Mouse (Mus musculus): Measurements from ENCODE around the gene Sapcd1. TPM values are rescaled to one million over a fixed set of nuclear protein-coding genes. Genes with fewer than 3 reads are reported as not detected.

The Sapcd1 gene
- total RNA-seq, 2 experiments from 2014 or later = 0.67 TPM; not detected in 1

DNA sequence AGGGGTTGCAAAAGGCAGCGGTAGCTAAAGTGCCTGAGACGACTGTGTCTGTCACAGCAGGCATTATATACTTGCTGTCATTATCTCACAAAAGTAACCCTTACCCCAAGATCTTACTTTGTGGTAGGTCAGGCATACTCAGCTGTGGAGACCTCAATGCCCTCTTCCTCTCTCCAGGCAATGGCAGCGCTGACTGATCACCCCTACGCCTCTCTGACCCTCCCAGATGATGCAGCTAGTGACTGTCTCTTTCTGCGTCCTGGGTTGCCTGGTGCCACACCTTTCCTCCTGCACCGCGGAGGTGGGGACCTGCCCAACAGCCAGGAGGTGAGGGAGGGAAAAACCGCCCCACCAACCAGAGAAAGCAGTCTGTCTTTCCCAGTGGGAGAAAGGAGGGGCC, 33.5 kb upstream of the Sapcd1 start:
- H3K4me3 ChIP-seq = no peak overlapping the region
- H3K27ac ChIP-seq = no peak overlapping the region
- no peak for DNase-seq (ENCODE audit: low spot score in 2 of 2)

DNA sequence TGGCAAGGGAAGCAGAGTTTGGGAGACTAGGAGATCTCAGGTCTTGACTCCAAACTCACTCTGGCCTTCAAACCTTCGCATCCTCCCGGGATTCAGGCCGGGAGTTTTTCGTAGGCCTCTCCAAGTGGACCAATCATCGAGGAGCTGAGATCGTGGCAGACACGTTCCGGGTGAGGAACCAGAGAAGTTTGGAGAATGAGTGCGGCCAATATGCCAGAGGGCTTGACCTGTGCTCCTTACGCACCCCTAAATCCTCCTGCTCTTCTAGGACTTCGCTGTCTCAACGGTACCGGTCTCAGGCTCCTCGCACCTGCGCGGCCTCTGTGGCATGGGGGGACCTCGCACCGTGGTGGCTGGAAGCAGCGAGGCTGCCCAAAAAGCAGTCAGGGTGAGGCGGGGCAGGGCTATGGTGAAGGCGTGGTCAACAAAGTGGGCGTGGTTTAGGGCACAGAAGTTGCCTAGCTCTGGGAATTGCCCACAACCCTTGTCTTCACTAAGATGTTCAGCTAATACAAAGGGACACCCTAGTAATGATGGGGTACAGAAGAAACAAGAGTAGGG, 33.0 kb upstream of the Sapcd1 start:
- no peak overlapping the region for H3K4me3 ChIP-seq
- H3K27ac ChIP-seq = no peak overlapping the region
- TF ChIP-seq CTCF (conservative IDR thresholded peaks at IDR 0.05) = no peak
- no peak for DNase-seq (ENCODE audit: low spot score in 2 of 2)

More for the DNA sequence above, 33.5 kb upstream of the Sapcd1 start:
- no peak for TF ChIP-seq CTCF (conservative IDR thresholded peaks at IDR 0.05)

DNA sequence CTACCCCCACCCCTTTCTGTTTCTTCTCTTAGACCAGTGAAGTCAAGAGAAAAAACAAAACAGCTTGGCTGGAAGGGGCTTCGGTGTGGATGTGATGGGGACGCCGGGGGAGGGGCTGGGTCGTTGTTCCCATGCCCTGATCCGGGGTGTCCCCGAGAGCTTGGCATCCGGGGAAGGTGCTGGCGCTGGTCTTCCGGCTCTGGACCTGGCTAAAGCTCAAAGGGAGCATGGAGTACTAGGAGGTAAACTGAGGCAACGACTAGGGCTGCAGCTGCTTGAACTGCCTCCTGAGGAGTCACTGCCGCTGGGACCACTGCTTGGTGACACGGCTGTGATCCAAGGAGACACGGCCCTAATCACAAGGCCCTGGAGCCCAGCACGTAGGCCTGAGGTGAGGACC, 32.3 kb upstream of the Sapcd1 start:
- H3K4me3 ChIP-seq = peak overlapping the region; percentile 62
- no peak for DNase-seq (ENCODE audit: low spot score in 2 of 2)
- no peak overlapping the region for H3K27ac ChIP-seq
- no peak for TF ChIP-seq CTCF (conservative IDR thresholded peaks at IDR 0.05)

DNA sequence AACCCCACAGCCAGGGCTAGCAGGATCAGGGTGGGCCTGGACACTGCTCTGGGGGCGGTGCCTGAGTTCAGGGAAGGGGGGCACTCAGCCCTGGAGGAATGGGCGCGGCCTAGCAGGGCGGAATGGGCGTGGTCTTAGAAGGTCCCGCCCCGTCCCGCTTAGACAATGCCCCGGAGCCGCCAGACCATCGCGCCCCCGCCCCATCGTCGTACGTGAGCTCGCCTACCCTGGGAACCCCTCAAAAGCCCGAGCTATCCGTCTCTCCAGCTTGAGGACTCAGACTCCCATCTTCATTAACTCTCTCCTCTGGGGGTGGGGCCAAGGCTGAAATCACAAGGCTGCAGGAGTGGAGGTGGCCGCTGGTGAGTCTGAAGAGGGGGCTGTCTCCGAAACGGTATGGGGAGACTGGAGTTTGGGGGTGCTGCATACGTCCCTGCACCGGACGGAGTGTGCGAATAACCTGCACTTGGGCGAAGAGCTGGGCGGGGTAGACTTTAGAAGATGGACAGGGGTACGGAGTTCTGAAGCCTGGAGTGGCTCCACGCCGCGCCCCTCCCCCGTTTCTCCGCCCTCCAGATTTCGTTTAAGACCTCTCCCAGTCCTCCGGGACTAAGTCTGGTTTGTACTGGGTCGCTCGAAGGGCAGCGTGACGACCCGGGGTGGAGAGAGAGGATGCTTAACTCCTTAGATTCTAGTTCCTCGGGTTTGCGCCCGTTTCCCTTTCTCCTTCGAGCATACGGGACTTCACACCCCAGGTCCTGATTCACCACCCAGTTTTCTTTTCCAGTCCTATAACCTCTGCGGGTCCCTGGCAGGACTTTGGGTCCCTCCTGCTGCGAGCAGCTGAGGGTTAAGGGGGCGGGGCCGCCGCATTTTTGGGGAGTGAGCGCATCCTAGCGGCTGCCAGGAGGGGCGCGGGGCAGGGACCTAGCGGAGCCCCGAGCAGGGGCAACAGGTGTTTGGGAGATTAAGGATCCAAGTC, 31.4 kb upstream of the Sapcd1 start, which contains the start of gene Ddah2:
Gene Ddah2, plus strand, starts transcription at position 125 of the 982 bp plus-strand sequence.
- Histone ChIP-seq H3K4me3 (peak within 1 kb of the TSS; percentile 62), H3K27ac (peak within 1 kb of the TSS; percentile 69)
- DNase-seq (ENCODE audit: low spot score in 2 of 2) = peak; percentile 62 to 73
- TF ChIP-seq CTCF (conservative IDR thresholded peaks at IDR 0.05) = peak; percentile 83

DNA sequence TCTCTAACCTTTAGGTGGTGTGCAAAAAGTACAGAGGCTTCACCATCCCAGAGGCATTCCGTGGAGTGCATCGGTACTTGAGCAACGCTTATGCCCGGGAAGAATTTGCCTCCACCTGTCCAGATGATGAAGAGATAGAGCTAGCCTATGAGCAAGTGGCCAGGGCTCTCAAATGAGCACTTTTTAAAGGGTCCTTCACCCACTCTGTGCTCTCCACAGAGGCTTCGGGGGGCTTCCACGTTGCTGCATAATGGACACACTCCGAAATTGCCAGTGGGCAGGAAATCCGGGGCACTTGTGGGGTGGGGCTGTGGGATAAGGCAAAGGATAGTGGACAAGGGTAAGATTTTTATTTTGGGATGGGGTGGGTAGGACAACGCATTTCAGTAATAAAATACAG, 30.5 kb upstream of the Sapcd1 start:
- DNase-seq (ENCODE audit: low spot score in 2 of 2) = no peak
- no peak for TF ChIP-seq CTCF (conservative IDR thresholded peaks at IDR 0.05)
- no peak overlapping the region for H3K27ac ChIP-seq
- H3K4me3 ChIP-seq = no peak overlapping the region

DNA sequence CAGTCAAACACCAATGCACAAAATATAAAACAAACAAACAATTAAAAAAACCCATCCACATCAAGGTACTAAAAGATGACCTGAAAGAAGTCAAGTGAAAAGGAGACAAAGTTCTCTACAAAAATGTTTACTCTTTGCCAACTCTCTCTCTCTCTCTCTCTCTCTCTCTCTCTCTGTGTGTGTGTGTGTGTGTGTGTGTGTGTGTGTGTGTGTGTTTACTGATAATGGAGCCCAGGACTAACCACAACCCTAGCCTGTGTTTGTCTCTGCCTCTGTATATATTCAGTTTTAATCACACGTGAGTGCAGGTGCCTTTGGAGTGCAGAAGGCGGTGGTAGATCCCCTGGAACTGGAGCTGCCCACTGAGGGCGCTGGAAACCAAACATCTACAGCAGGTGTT, 29.3 kb upstream of the Sapcd1 start:
- no peak for DNase-seq (ENCODE audit: low spot score in 2 of 2)
- no peak overlapping the region for H3K27ac ChIP-seq
- no peak for TF ChIP-seq CTCF (conservative IDR thresholded peaks at IDR 0.05)
- no peak overlapping the region for H3K4me3 ChIP-seq

DNA sequence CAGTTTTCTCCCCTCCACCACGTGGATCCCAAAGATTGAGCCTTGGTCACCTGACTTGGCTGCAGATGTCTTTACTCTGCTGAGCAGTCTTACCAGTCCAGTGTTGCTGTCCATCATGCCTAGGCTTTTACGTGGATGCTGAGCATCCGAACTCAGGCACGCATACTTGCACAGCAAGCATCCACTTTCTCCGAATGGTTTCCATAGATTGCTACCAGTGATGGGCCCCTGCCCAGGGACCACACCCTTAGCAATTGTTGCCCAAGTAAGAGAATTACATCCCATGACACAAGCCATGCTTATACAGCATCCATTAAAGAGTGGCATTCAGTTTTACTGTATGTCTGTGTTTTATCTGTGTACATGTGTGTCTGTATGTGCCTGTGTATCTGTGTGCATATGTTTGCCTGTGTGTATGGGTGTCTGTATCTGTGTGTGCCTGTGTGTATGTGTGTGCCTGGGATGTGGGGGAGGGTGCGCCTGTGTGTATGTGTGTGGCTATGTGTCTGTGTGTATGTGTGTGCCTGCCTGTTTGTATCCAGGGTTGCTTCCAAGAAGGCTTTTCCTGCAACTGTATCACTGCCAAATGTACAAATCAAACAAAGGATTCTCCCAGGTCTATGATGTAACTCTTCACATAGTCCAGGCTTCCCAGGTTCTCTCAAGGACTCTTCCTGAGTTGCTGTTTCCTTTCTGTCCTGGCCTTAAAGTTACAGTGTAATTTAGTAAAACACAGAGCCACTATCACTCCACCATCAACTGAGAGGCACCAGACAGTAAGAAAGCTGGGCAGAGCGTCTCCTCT, 28.1 kb upstream of the Sapcd1 start:
- no peak for TF ChIP-seq CTCF (conservative IDR thresholded peaks at IDR 0.05)
- Histone ChIP-seq H3K27ac (no peak overlapping the region), H3K4me3 (no peak overlapping the region)
- no peak for DNase-seq (ENCODE audit: low spot score in 2 of 2)

DNA sequence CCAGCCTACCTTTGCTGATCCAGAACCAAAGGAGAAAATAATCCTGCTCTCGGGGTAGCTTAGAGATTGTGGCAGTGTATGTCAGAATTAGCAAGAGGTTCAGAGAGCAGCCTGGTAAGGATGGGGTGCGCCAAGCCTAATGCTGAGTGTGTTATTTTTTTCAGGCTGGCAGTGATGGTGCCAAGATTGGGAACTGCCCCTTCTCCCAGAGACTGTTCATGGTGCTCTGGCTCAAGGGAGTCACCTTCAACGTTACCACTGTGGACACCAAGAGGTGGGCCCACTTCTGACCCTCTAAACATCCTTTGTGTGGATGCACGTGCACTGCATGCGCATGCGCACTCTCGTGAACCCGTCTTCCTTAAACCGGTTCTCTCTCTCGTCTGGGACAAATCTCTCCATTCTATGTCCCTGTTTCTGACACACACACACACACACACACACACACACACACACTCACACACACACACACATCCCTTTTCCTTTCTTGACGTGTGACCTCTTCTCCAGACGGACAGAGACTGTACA, 24.5 kb upstream of the Sapcd1 start:
- Histone ChIP-seq H3K4me3 (no peak overlapping the region), H3K27ac (peak overlapping the region; percentile 82; the same call in 1 of the 2 replicates)
- TF ChIP-seq CTCF (conservative IDR thresholded peaks at IDR 0.05) = no peak
- DNase-seq (ENCODE audit: low spot score in 2 of 2) = no peak

DNA sequence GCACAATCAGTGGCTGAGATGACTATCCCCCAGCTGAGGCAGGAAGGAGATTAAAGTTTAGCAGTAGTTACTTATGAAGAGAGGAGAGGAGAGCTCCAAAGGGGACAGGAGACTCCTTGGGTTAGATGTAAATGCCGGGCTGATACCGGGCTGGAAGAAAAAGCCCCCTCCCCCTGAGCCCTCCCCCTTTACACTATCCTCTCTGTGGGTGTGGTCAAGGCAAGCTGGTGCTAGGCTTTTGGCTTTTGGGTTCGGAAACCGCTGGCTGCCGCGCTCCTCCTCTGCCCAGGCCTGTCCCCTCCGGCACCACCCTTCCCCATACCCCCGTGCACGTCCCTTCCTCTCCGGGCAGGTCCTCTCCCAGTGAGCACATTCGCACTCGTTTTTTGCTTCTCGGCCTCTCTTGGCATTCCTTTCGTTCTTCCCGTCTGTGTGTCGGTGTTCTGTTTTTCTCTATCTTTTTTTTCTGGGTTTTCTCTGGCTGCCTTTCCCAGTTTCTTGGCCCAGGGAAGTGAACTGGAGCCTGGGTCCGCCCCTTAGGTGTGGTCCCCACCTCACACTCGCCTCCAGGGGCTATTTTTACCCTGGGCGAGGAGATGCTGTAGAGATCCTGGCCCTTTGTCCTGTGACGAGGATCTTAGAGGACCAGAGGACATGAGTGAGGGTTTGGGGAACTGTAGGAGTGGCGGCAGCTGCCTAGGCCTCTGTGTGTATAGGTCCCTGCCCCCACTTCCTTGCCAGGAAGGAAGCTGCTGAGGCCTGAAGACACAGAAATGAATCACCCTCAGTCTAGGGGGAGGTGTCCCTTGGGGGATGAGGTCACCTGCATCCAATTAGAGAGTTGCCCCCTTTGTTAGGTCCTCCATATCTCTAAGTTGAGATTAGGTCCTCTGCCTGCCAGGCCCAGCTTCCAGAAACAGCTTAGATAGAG, 23.6 kb upstream of the Sapcd1 start:
- no peak for DNase-seq (ENCODE audit: low spot score in 2 of 2)
- no peak for TF ChIP-seq CTCF (conservative IDR thresholded peaks at IDR 0.05)

DNA sequence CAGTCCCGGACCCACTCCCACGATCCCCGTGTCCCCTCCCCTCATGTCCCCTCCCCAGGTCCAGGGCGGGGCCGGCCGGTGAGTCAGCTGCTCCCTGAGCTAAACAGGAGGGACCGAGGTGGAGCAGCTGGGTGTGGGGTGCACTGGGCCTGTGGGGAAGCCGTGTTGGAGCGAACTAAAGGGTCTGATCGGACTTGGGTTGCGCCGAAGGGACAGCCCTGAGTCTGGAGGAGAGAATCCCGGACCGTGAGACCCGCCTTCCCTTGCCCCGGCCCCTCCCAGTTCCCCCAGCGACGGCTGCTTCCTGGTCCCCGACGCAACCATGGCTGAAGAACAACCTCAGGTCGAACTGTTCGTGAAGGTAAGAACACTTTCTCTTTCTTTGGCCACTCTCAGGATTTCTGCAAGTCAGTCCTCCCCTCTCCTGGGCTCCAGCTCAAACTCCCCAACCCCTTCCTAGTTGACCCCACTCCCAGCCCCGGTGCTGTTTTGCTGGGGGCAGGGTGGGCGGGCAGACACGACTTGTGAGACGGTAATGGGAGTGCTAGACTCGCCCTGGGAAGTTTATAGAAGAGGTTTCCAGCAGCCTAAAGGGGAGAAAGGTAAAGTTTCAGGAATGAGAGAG, 22.4 kb upstream of the Sapcd1 start:
- peak overlapping the region; percentile 53 for H3K4me3 ChIP-seq
- no peak for TF ChIP-seq CTCF (conservative IDR thresholded peaks at IDR 0.05)
- peak overlapping the region; percentile 87 for H3K27ac ChIP-seq
- no peak for DNase-seq (ENCODE audit: low spot score in 2 of 2)

More for the DNA sequence above, 23.6 kb upstream of the Sapcd1 start:
- H3K4me3 ChIP-seq = peak overlapping the region; percentile 43
- peak overlapping the region; percentile 82 for H3K27ac ChIP-seq

DNA sequence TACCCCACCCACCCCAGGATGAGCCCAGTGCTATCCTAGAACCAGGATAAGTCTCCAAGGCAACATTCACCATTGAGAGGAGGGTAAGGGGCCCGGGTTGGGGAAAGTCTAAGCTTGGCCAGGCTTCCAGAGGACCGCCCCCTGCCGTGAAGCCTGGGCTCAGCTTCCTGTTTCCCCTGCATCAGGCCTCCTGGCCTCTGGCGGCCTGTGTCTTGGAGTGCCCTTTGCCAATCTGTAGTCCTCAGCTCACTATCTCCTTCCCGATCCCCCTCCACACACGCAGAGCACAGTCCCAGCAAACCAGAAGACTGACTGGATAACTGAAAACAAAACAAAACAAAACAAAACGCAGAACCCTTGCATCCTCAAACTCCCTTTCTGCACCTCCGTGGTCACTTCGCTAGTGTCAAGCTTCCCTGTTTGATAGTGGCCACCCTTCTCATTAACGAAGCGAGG, 21.8 kb upstream of the Sapcd1 start, which contains the start of gene Clic1:
Gene Clic1, plus strand, starts transcription at position 406 of the 456 bp plus-strand sequence.
- peak within 1 kb of the TSS; percentile 87 for H3K27ac ChIP-seq
- TF ChIP-seq CTCF (conservative IDR thresholded peaks at IDR 0.05) = peak; percentile 33
- DNase-seq (ENCODE audit: low spot score in 2 of 2) = no peak
- H3K4me3 ChIP-seq = peak within 1 kb of the TSS; percentile 53

Data from layer of hippocampus, adult 2 months (tissue).